Mouse (Mus musculus): ENCODE measurements around the gene Evi5. TPM values are rescaled to one million over a fixed set of nuclear protein-coding genes. Genes with fewer than 3 reads are reported as not detected.

Gene Evi5
- polyA plus RNA-seq, 1 experiment from 2014 or later = 58.5 TPM

DNA sequence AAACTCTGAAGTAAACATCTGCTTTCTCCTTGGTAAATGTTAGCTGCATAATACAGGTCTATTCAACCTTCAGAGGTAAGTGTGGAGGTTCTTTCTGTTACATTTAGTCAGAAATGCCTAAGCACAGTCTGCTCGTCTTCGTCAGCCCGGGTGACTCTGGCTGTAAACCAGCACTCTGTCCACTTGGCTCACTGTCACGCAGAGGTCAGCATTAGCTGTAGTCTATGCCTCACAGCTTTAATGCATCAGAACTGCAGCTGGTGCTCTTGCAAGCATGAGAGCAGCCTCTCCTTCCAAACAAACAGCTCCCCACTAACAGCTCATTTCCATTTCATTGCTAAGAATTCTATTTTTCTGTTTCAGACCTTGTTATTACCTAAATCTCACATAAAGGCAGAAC lies 67.4 kb downstream of the Evi5 start:
- DNase-seq (ENCODE audit: low spot score) = no peak
- H3K9me3 ChIP-seq (ENCODE audit: control insufficient read depth, low read length) = no peaks in the 10 kb centered on the region
- no peak overlapping the region for H3K27ac ChIP-seq (replicated peaks; ENCODE audit: low read depth, low read length)
- H3K9ac ChIP-seq (ENCODE audit: low read depth, low read length) = no peak overlapping the region
- H3K36me3 ChIP-seq (ENCODE audit: control insufficient read depth, insufficient read depth, low read length) = peaks cover 30% of the 10 kb centered on the region
- no peak for ATAC-seq (ENCODE audit: low read depth)
- H3K4me2 ChIP-seq (ENCODE audit: low read depth, low read length) = no peak overlapping the region
- H3K4me1 ChIP-seq (ENCODE audit: control insufficient read depth, insufficient read depth, low read length) = no peaks in the 10 kb centered on the region
- H3K4me3 ChIP-seq (ENCODE audit: low read depth, low read length) = no peak overlapping the region
- 77% methylated on average over 4 of the region's 4 CpGs for WGBS
- H3K27me3 ChIP-seq (replicated peaks; ENCODE audit: control insufficient read depth, insufficient read depth, low read length) = no peaks in the 10 kb centered on the region

DNA sequence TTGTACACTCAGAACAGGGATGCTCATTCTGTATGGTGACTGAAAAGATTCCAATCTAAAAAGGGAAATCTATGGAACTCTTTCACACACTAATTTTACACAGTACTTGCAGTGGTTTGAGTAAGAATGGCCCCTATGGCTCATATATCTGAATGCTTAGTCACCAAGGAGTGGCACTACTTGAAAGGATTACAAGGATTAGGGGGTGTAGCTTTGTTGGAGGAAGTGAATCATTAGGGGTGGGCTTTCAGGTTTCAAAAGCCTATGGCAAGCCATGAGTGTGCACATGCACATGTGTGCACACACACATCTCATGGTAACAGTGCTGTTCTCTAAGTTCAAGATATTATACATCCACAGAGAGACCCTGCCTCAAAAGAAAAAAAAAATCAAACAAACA lies 72.3 kb downstream of the Evi5 start:
- H3K9ac ChIP-seq (ENCODE audit: low read depth, low read length) = no peak overlapping the region
- H3K27ac ChIP-seq (replicated peaks; ENCODE audit: low read depth, low read length) = no peak overlapping the region
- H3K4me3 ChIP-seq (ENCODE audit: low read depth, low read length) = no peak overlapping the region
- H3K4me2 ChIP-seq (ENCODE audit: low read depth, low read length) = no peak overlapping the region
- H3K4me1 ChIP-seq (ENCODE audit: control insufficient read depth, insufficient read depth, low read length) = no peaks in the 10 kb centered on the region
- ATAC-seq (ENCODE audit: low read depth) (no peak), DNase-seq (ENCODE audit: low spot score) (no peak)
- H3K27me3 ChIP-seq (replicated peaks; ENCODE audit: control insufficient read depth, insufficient read depth, low read length) = no peaks in the 10 kb centered on the region
- no peaks in the 10 kb centered on the region for H3K9me3 ChIP-seq (ENCODE audit: control insufficient read depth, low read length)
- peaks cover 13% of the 10 kb centered on the region; the same call in 1 of the 2 replicates for H3K36me3 ChIP-seq (ENCODE audit: control insufficient read depth, insufficient read depth, low read length)

DNA sequence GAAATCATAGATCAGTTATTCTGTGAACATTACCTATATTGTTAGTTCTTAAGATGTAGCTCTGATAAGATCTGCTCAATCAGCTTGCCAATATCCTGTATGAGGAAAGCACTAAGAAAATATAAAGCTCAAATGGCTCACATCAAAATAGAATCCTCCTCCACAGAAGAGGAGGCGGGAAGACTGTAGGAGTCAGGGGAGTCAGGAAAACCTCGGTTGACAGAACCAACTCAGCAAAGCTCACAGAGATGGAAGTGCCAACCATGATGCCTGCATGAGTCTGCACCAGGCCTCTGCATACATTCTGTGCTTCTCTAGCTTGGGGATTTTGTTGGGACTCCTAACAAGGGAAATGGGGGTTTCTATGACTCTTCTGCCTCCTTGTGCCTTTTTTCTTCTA lies 73.7 kb downstream of the Evi5 start:
- no peak for ATAC-seq (ENCODE audit: low read depth)
- H3K9me3 ChIP-seq (ENCODE audit: control insufficient read depth, low read length) = no peaks in the 10 kb centered on the region
- no peaks in the 10 kb centered on the region for H3K4me1 ChIP-seq (ENCODE audit: control insufficient read depth, insufficient read depth, low read length)
- no peaks in the 10 kb centered on the region for H3K27me3 ChIP-seq (replicated peaks; ENCODE audit: control insufficient read depth, insufficient read depth, low read length)
- no peak overlapping the region for H3K9ac ChIP-seq (ENCODE audit: low read depth, low read length)
- DNase-seq (ENCODE audit: low spot score) = no peak
- 89% methylated on average over 2 of the region's 2 CpGs for WGBS
- no peak overlapping the region for H3K27ac ChIP-seq (replicated peaks; ENCODE audit: low read depth, low read length)
- H3K36me3 ChIP-seq (ENCODE audit: control insufficient read depth, insufficient read depth, low read length) = peaks cover 18% of the 10 kb centered on the region; the same call in 1 of the 2 replicates
- no peak overlapping the region for H3K4me2 ChIP-seq (ENCODE audit: low read depth, low read length)
- H3K4me3 ChIP-seq (ENCODE audit: low read depth, low read length) = no peak overlapping the region

DNA sequence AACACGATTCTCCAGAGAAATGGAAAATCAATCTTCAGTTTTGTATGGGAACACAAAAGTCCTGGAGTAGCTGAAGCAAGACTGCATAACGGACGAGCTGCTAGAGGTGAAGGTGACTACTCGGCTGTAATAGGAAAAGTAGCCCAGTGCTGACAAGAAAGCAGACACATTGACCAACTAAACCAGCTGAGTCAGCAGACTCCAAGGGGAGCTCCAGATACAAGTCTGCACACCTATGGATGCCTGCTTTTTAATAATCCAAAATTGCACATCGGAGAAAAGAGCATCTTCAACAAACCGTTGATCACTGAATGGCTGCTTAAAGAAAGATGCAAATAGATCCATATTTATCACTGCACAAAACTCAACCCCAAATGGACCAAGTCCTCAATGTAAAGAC lies 76.6 kb downstream of the Evi5 start:
- Histone ChIP-seq H3K27me3 (replicated peaks; ENCODE audit: control insufficient read depth, insufficient read depth, low read length) (no peaks in the 10 kb centered on the region), H3K4me1 (ENCODE audit: control insufficient read depth, insufficient read depth, low read length) (no peaks in the 10 kb centered on the region), H3K27ac (replicated peaks; ENCODE audit: low read depth, low read length) (no peak overlapping the region), H3K4me3 (ENCODE audit: low read depth, low read length) (no peak overlapping the region), H3K9ac (ENCODE audit: low read depth, low read length) (no peak overlapping the region), H3K36me3 (ENCODE audit: control insufficient read depth, insufficient read depth, low read length) (peaks cover 24% of the 10 kb centered on the region; the same call in 1 of the 2 replicates), H3K4me2 (ENCODE audit: low read depth, low read length) (no peak overlapping the region), H3K9me3 (ENCODE audit: control insufficient read depth, low read length) (no peaks in the 10 kb centered on the region)
- DNase-seq (ENCODE audit: low spot score) = no peak
- WGBS = 92% methylated on average over 6 of the region's 6 CpGs
- ATAC-seq (ENCODE audit: low read depth) = no peak

DNA sequence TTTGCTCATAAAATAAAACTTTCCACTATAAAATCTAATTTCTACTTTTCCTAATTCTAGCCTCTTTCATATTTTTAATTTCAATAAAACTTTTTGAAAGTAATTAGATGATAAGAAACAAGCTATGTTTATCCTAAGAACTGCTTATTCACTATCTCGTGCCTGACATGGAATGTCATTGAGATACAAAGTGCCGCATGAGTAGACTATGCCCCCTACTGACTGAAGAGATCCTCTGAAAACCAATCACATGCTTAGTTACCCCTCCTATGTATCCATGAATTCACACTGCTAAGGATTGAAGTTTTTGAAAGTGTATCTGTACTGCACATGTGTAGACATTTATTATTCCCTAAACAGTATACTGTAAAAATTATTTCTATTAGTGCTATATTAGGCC lies 81.0 kb downstream of the Evi5 start:
- Histone ChIP-seq H3K9ac (ENCODE audit: low read depth, low read length) (no peak overlapping the region), H3K4me3 (ENCODE audit: low read depth, low read length) (no peak overlapping the region), H3K36me3 (ENCODE audit: control insufficient read depth, insufficient read depth, low read length) (peaks cover 20% of the 10 kb centered on the region; the same call in 1 of the 2 replicates), H3K27me3 (replicated peaks; ENCODE audit: control insufficient read depth, insufficient read depth, low read length) (no peaks in the 10 kb centered on the region), H3K9me3 (ENCODE audit: control insufficient read depth, low read length) (no peaks in the 10 kb centered on the region), H3K27ac (replicated peaks; ENCODE audit: low read depth, low read length) (no peak overlapping the region), H3K4me2 (ENCODE audit: low read depth, low read length) (no peak overlapping the region), H3K4me1 (ENCODE audit: control insufficient read depth, insufficient read depth, low read length) (no peaks in the 10 kb centered on the region)
- DNase-seq (ENCODE audit: low spot score) (peak; percentile 28), ATAC-seq (ENCODE audit: low read depth) (no peak)
- WGBS = 48% methylated on average over 2 of the region's 2 CpGs

DNA sequence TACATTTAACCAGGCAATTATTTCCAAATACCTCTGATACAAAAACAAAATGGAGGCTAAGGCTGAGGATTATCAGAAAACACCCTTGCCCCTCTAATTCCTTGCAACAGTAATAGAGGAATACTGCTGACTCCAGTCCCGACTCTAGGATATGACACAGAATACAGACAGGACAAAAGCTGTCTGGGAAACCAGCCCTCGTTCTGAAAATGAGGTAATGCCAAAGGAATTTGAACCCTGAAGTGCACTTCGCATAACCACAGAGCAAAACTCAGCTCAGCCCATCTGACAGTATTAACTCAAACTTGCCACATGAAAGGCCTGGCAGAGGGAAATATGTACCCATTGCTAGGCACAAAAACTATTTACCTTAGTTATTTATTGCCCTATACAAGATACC lies 81.6 kb downstream of the Evi5 start:
- Histone ChIP-seq H3K4me2 (ENCODE audit: low read depth, low read length) (no peak overlapping the region), H3K9ac (ENCODE audit: low read depth, low read length) (no peak overlapping the region), H3K27ac (replicated peaks; ENCODE audit: low read depth, low read length) (no peak overlapping the region), H3K9me3 (ENCODE audit: control insufficient read depth, low read length) (no peaks in the 10 kb centered on the region), H3K4me3 (ENCODE audit: low read depth, low read length) (no peak overlapping the region), H3K4me1 (ENCODE audit: control insufficient read depth, insufficient read depth, low read length) (no peaks in the 10 kb centered on the region), H3K36me3 (ENCODE audit: control insufficient read depth, insufficient read depth, low read length) (peaks cover 20% of the 10 kb centered on the region; the same call in 1 of the 2 replicates), H3K27me3 (replicated peaks; ENCODE audit: control insufficient read depth, insufficient read depth, low read length) (no peaks in the 10 kb centered on the region)
- 21% methylated on average over 3 of the region's 3 CpGs for WGBS
- DNase-seq (ENCODE audit: low spot score) (peak; percentile 70), ATAC-seq (ENCODE audit: low read depth) (peak; percentile 70; the same call in 1 of the 2 replicates)

DNA sequence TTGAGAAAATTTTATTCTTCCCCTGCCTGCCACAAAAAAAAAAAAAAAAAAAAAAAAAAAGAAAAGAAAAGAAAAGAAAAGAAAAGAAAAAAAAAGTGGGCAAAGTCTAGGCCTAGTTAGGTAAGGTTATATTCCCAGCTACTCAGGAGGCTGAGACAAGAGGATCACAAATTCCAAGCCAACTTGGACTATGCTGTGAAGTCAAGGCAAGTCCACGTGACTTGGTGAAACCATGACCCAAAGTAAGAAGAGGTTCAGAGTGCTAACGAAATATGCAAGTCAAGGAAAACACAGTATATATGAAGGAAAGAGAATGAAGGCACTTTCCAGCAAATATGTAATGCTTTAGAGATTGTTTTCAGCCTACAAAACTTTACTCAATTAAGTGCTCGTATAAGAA lies 82.4 kb downstream of the Evi5 start:
- Histone ChIP-seq H3K4me1 (ENCODE audit: control insufficient read depth, insufficient read depth, low read length) (no peaks in the 10 kb centered on the region), H3K4me2 (ENCODE audit: low read depth, low read length) (no peak overlapping the region), H3K27me3 (replicated peaks; ENCODE audit: control insufficient read depth, insufficient read depth, low read length) (no peaks in the 10 kb centered on the region), H3K4me3 (ENCODE audit: low read depth, low read length) (no peak overlapping the region), H3K36me3 (ENCODE audit: control insufficient read depth, insufficient read depth, low read length) (peaks cover 16% of the 10 kb centered on the region; the same call in 1 of the 2 replicates), H3K9ac (ENCODE audit: low read depth, low read length) (no peak overlapping the region), H3K9me3 (ENCODE audit: control insufficient read depth, low read length) (no peaks in the 10 kb centered on the region), H3K27ac (replicated peaks; ENCODE audit: low read depth, low read length) (no peak overlapping the region)
- ATAC-seq (ENCODE audit: low read depth) (no peak), DNase-seq (ENCODE audit: low spot score) (no peak)
- WGBS = 88% methylated on average over 3 of the region's 3 CpGs

DNA sequence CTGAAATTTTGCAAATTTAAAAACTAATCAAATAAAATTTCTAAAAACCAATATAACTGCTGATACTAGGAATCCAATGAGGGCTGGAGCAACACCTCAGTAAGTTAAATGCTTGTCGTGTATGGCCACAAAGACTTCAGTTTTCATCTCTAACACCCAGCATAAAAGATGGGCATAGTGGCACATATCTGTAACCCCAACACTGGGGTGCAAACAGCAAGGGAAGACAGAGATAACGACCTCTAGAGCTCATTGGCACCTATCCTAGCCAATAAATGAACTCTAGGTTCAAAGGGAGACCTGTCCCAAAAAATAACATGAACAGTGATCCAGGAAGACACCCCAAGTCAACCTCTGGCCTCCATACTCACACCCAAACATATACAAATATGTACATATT lies 82.9 kb downstream of the Evi5 start:
- no peak for ATAC-seq (ENCODE audit: low read depth)
- Histone ChIP-seq H3K4me3 (ENCODE audit: low read depth, low read length) (no peak overlapping the region), H3K27ac (replicated peaks; ENCODE audit: low read depth, low read length) (no peak overlapping the region), H3K9me3 (ENCODE audit: control insufficient read depth, low read length) (no peaks in the 10 kb centered on the region), H3K4me1 (ENCODE audit: control insufficient read depth, insufficient read depth, low read length) (no peaks in the 10 kb centered on the region), H3K36me3 (ENCODE audit: control insufficient read depth, insufficient read depth, low read length) (peaks cover 17% of the 10 kb centered on the region; the same call in 1 of the 2 replicates), H3K27me3 (replicated peaks; ENCODE audit: control insufficient read depth, insufficient read depth, low read length) (no peaks in the 10 kb centered on the region), H3K4me2 (ENCODE audit: low read depth, low read length) (no peak overlapping the region), H3K9ac (ENCODE audit: low read depth, low read length) (no peak overlapping the region)
- WGBS = 91% methylated on average over 2 of the region's 2 CpGs
- no peak for DNase-seq (ENCODE audit: low spot score)

DNA sequence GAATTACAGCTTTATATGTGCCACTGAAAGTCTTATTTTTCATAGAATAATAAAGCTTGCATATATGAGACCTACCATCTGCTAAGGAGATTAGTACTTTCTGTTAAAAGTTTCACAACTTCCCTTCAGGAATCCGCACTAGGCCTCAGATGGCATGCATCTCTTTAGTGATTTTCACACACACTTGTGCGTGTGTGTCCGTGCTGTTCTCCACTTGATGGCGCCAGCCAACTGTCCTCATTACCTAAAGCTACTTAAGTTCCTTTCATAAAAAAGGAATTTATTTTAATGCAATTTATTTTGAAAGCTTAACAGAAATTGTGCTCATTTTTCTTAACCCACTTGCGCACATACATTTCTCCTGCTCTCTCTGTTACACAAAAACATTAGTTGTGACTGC lies 85.4 kb downstream of the Evi5 start:
- peaks cover 20% of the 10 kb centered on the region for H3K36me3 ChIP-seq (ENCODE audit: control insufficient read depth, insufficient read depth, low read length)
- no peak overlapping the region for H3K4me3 ChIP-seq (ENCODE audit: low read depth, low read length)
- no peaks in the 10 kb centered on the region for H3K27me3 ChIP-seq (replicated peaks; ENCODE audit: control insufficient read depth, insufficient read depth, low read length)
- H3K4me2 ChIP-seq (ENCODE audit: low read depth, low read length) = no peak overlapping the region
- ATAC-seq (ENCODE audit: low read depth) (no peak), DNase-seq (ENCODE audit: low spot score) (peak; percentile 36)
- no peak overlapping the region for H3K27ac ChIP-seq (replicated peaks; ENCODE audit: low read depth, low read length)
- WGBS = 74% methylated on average over 5 of the region's 5 CpGs
- H3K9ac ChIP-seq (ENCODE audit: low read depth, low read length) = no peak overlapping the region
- H3K4me1 ChIP-seq (ENCODE audit: control insufficient read depth, insufficient read depth, low read length) = no peaks in the 10 kb centered on the region
- H3K9me3 ChIP-seq (ENCODE audit: control insufficient read depth, low read length) = no peaks in the 10 kb centered on the region

Data from embryonic facial prominence, embryonic 14.5 days (tissue).